Mouse (Mus musculus) macrophage (primary cell): Measurements from ENCODE around the gene Pecam1. TPM values are rescaled to one million over a fixed set of nuclear protein-coding genes. Genes with fewer than 3 reads are reported as not detected.
"Not testable (repeated sequence)": the region's sequence is repeated elsewhere in the genome, so short reads cannot be mapped to it uniquely, and the experiment has no call there.

Experiments
- H3K27ac ChIP-seq: fragments of 350-480 bp; formaldehyde crosslinking; 2 replicates; pipeline ENCODE4 v1.9.0; 2021
- H3K36me3 ChIP-seq: fragments of 350-480 bp; formaldehyde crosslinking; 2 replicates; pipeline ENCODE4 v1.9.0; 2021; ENCODE audit errors: inconsistent target
- H3K4me3 ChIP-seq: fragments of 350-480 bp; formaldehyde crosslinking; 2 replicates; pipeline ENCODE4 v1.9.0; 2021; ENCODE audit errors: inconsistent target
- H3K79me2 ChIP-seq: fragments of 350-480 bp; formaldehyde crosslinking; 2 replicates; pipeline ENCODE4 v1.9.0; 2021; ENCODE audit errors: inconsistent target
- WGBS: methylation state at CpG from one replicate; pipeline ENCODE4 v1.1.7; 2026; ENCODE audit warnings: inconsistent platforms; ENCODE audit not compliant: missing documents; 5-methylcytosine and 5-hydroxymethylcytosine counted together
- polyA plus RNA-seq: library from polyadenylated mRNA; stranded (reverse); fragments of 250-400 nt; gene quantifications from 3 replicates; pipeline ENCODE4 v1.2.4, GENCODE M21; 2018; ENCODE audit warnings: inconsistent platforms

Pecam1 gene
- polyA plus RNA-seq, 1 experiment from 2014 or later = 1.5 TPM

DNA sequence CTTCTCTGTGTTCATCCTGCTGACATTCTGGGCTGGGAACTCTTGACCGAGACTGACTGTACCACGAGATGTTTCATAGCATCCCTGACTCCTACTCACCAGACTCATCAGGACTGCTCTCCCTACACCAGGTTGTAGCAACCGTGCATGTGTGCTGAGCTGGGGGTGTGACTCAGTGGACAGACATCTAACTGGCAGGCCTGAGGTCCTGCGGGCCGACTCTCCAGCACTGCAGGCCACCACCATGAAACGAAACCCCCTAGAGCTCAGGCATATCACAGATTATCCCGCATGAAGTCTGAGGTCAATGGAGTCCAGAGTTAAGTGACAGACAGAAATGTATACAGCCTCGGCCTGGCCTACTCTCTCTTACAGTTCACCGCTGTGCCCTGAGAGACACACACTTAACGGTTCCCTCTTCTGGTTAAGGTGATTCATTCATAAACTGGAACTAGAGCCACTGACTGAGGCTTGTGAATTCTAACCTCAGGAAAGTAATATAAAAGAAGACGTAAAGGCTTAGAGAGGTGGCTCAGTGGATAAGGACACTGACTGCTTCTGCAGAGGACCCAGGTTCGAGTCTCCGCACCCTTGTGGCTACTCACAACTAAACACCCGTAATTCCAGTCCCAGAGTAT, 83.8 kb downstream of the Pecam1 start:
- WGBS = 91% methylated on average over 14 of the region's 14 CpGs
- Histone ChIP-seq H3K4me3 (no peak overlapping the region), H3K27ac (no peak overlapping the region), H3K36me3 (no peaks in the 10 kb centered on the region), H3K79me2 (no peaks in the 10 kb centered on the region)

DNA sequence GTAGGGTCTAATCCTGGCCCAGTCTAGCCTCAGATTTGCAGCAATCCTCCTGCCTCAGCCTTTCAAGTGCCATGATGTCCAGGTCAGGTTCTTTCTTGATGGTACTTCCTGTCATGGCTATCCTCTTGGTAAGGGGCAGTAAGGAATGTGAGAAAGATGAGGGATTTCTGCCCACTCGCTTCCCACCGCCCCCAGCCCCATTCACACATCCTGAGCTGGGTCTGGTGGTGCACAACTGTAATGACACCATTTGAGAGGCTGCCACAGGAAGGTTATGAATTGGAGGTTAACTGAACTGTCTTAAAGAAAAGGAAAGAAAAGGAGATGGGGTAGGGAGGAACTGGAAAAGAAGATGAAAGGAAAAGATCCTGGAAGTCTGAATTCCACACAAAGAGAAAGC, 84.6 kb downstream of the Pecam1 start:
- Histone ChIP-seq H3K36me3 (no peaks in the 10 kb centered on the region), H3K4me3 (no peak overlapping the region), H3K27ac (no peak overlapping the region), H3K79me2 (no peaks in the 10 kb centered on the region)
- WGBS = 95% methylated on average over 2 of the region's 2 CpGs

DNA sequence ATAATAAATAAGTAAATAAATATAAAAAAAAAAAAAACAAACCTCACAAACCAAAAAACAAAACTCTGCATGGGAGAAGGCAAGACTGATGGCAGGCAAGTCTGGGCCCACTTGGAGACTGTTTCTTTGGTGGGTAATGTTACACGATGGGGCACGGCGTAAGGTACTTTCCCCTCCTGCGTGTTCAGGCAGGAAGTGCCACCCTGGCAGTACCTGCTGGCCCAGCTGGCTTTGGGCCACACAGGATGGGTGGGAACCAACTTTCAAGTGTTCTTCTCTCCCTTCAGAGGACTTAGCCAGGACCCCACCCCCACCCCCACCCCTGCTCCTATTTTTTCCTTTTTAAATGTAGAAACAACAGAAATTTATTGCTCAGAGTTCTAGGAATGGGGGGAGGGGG, 85.1 kb downstream of the Pecam1 start:
- Histone ChIP-seq H3K4me3 (no peak overlapping the region), H3K36me3 (no peaks in the 10 kb centered on the region), H3K79me2 (no peaks in the 10 kb centered on the region), H3K27ac (no peak overlapping the region)
- WGBS = 47% methylated on average over 4 of the region's 4 CpGs

DNA sequence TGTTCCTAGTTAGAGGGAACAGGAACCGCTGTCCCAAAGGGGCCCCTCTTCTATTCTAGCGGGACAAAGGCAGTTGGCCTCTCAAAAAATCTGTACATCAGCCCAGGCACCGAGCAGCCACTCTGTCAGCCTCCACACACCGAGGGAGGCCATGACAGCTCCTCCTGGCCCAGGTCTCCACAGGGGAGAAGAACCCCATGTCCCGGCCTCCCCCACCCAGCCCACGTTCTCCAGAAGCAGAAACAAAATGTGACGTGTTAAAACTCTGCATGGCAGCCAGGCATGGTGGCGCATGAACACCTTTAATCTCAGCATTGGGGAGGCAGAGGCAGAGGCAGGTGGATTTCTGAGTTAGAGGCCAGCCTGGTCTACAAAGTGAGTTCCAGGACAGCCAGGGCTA, 85.7 kb downstream of the Pecam1 start:
- WGBS = 95% methylated on average over 8 of the region's 8 CpGs
- Histone ChIP-seq H3K27ac (no peak overlapping the region), H3K4me3 (no peak overlapping the region), H3K79me2 (no peaks in the 10 kb centered on the region), H3K36me3 (no peaks in the 10 kb centered on the region)

DNA sequence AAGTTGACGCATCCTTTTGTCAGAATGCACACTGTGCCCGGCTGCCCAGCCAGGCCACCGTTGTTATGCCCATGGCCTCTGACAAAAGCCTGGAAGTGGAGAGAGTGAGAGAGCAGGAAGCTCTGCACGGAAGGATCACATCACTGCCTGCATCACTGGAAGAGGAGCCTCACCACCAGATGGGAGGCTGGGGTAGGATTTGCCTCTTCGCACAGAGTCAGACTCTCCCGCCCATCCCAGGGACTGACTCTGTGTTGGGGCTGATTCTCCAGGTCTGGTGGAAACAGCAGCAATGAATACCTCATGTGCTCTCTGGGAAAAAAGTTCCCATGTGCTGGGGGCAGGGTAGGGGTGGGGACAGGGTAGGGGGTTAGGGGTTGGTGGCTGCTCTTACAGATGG, 86.6 kb downstream of the Pecam1 start:
- Histone ChIP-seq H3K4me3 (no peak overlapping the region), H3K36me3 (no peaks in the 10 kb centered on the region), H3K27ac (no peak overlapping the region), H3K79me2 (no peaks in the 10 kb centered on the region)
- WGBS = 79% methylated on average over 6 of the region's 6 CpGs

DNA sequence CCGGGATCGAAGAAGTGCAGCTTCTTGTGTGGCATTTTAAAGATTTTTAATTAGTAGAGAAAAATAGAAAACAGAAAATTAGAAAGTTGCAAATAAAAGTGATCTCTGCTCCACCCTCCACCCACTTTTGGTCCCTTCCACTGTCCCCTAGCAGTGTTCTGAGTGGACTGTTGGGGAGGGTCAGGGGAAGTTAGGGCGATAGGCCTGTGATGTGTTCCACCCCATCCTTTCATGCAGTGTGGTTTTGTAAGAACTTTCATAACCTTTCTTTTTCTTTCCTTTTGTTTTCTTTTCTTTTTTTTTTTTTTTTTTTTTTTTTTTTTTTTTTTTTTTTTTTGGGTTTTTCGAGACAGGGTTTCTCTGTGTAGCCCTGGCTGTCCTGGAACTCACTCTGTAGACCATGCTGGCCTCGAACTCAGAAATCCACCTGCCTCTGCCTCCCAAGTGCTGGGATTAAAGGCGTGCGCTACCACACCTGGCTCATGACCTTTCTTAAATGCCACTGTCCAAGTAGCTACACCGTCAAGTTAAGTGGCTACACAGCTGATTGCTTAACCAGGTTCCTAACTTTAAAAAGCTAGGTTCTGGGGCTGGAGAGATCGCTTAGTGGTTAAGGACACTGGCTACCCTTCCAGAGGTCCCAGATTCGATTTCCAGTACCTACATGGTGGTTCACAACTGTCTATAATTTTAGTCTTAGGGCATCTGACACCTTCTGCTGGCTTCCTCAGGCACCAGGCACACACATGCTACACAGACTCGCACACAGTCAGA, 87.6 kb downstream of the Pecam1 start:
- no peaks in the 10 kb centered on the region for H3K79me2 ChIP-seq
- WGBS = 73% methylated on average over 9 of the region's 11 CpGs
- no peaks in the 10 kb centered on the region for H3K36me3 ChIP-seq
- H3K4me3 ChIP-seq = no peak overlapping the region
- no peak overlapping the region for H3K27ac ChIP-seq

DNA sequence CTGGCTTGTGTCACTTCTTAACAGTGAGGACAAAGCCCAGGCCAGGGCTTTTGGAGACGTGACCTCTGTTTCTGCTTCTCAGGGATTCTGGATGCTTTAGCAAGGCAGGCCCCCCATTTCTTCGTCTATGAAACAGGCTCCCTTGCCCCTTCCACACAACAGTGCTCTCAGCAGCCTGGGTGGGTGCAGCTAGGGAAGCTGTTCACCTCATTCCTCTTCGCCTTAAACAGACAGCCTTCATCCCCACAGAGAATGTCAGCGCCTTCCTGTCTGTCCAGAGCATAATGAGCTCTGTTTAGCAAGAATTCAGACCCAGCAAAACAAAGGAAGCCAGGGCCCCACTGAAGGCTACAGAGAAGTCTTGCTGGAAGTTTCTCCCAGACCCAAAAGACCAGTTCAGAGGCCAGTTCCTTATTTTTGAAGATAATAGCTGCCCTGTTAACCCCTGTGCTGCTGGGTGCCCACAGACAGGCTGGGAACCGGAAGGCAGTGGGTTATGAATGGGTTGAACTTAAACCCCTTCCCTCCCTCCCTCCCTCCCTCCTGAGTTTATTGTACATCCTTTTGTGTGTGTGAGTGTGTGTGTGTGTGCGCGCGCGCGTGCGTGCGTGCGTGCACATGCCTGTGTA, 89.9 kb downstream of the Pecam1 start:
- no peaks in the 10 kb centered on the region for H3K36me3 ChIP-seq
- H3K27ac ChIP-seq = peak overlapping the region; percentile 69
- WGBS = 10% methylated on average over 5 of the region's 13 CpGs

DNA sequence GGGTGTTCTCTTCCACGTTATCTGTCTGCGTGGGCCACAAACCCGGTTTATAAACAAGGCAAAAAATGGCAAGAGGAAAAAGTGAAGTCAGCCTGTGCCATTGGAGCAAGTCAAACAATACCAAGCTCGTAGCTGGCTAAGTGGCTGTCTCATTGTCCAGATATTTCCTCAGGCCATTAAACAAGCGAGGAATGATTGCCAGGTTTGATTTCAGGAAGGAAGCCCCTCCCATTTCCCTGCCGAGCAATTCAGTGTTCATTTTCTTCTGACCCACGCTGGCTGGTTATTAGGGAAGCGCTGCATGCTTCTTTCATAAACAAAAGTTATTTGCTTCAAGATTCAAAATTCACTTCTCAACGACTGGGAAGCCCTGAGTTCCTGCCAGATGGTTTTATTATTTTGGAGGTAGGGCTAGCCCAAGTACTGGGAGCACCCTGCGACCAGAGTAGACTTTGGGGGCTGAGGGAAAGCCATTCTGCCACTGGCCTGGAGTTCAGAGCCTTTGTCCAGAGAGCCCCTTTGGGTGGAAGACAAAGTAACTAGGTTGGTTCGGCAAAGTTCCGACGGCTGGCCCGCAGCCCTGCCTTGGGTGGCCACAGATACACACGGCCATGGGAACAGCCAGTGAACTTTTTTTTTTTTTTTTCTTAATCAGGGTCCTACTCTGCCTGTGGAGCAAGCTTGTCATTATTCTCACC, 90.7 kb downstream of the Pecam1 start:
- 40% methylated on average over 15 of the region's 15 CpGs for WGBS
- Histone ChIP-seq H3K27ac (peak overlapping the region; percentile 69), H3K4me3 (no peak overlapping the region), H3K79me2 (no peaks in the 10 kb centered on the region), H3K36me3 (no peaks in the 10 kb centered on the region)

More for the DNA sequence above, 89.9 kb downstream of the Pecam1 start:
- Histone ChIP-seq H3K79me2 (no peaks in the 10 kb centered on the region), H3K4me3 (no peak overlapping the region)

DNA sequence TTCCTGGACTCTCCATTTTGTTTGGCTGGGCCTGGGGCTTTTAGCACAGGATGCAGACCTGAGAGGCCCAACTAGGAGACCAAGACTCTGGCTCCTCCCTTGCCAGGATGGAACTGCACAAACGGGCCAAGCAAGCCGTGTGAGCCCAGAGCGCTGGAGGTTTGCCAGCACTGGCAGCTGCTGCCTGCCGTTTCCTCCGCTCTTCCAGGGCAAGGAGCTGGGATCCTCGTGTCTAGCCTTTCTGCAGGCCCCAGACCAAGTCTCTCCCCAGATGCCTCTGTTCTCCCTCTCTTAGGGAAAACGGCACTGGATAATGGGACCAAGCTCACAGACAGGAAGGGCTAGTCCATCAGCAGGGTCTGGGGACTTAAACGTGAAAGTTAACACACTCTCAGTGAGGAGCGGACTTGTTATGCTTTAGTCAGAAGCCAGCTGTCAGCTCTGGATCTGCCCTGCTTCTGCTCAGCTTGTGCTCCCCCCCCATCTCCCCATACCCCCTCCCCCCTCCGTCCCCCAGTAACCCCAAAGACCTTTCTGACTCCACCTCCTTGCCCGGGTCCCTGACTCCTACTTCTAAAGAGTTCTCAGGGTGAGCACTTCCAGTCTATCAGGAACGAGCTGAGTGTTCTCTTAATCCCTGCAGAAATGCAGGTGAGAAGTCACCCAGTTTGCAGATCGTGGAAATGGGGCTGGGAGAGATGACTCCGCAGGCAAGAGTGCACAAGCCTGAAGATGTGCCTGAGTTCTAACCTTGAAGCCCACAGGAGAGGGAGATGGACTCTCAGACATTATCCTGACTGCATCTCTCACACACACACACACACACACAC, 92.2 kb downstream of the Pecam1 start:
- 53% methylated on average over 13 of the region's 14 CpGs for WGBS
- Histone ChIP-seq H3K27ac (no peak overlapping the region), H3K4me3 (no peak overlapping the region), H3K79me2 (no peaks in the 10 kb centered on the region), H3K36me3 (no peaks in the 10 kb centered on the region)

DNA sequence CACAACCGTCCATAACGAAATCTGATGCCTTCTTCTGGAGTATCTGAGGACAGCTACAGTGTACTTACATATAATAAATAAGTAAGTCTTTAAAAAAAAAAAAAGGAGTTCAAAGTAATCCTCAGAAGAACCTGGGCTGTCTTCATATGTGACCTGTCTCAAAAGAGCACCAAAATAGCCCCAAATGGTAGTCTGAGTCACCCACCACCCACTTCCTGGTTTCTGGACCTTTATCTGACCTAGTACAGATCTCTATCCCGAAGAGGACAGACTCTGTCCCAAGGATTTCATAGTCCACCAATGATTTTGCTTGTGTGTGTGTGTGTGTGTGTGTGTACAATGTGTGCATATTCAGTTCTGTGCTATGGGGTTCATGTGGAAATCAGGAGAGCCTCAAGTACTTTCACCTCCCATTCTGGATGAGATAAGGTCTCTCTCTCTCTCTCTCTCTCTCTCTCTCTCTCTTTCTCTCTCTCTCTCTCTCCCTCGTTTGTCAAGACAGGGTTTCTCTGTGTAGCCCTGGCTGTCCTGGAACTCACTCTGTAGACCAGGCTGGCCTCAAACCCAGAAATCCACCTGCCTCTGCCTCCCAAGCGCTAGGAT, 93.4 kb downstream of the Pecam1 start:
- 41% methylated on average over 3 of the region's 5 CpGs for WGBS
- not testable (repeated sequence) for H3K27ac ChIP-seq, H3K4me3 ChIP-seq, H3K79me2 ChIP-seq, H3K36me3 ChIP-seq

DNA sequence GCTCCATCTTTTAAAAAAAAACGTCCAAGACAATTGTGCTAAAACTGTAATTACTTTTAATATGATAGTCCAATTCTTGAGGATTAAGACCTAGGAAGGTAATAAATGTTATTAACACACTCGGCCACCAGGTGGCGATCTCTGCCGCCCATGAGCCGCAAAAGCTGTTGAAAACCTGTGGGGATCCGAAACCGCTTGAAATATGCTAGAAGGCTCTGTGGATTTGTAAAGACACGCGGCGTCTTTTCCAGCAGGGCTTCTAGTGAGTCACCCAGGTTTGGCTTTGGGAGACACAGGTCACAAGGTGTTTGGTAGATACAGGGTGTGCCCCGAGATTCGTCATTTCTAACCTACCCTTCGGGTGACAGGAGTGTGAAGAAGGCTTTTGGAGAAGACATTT, 102.1 kb downstream of the Pecam1 start:
- H3K36me3 ChIP-seq = no peaks in the 10 kb centered on the region
- WGBS = 12% methylated on average over 13 of the region's 13 CpGs
- H3K4me3 ChIP-seq = no peak overlapping the region
- no peak overlapping the region for H3K27ac ChIP-seq
- no peaks in the 10 kb centered on the region for H3K79me2 ChIP-seq

DNA sequence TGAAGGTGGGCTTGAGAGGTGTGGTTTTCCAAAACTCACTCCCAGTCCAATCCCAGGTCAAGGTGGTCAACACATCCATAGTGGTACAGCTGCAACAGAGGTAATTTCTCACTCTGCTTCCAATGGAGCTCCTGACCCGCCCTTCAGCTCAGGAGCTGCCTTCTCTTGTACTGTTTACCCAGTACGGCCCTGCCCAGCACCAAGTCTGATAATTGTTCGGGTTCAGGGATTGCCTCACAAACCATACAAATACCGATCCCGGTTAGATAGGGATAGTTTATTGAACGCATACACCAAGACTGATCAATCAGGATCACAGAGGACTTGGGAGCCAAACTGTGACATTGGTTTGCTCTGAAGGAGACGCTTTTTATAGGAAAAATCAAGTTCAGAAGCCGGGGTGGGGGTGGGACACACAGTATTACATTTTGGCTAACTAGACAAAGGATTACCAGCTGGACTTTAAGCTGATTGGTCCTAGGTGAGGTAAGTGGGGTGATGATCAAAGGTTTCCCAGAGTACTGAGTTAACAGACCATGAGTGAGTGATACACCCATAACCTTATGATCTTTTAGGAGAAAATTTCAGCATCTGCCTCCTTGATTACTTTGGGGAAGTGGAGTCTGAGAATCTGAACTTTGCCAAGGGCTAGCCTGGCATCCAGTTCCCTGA, 107.3 kb downstream of the Pecam1 start:
- WGBS = 93% methylated on average over 8 of the region's 8 CpGs
- Histone ChIP-seq H3K27ac (no peak overlapping the region), H3K36me3 (no peaks in the 10 kb centered on the region), H3K79me2 (no peaks in the 10 kb centered on the region), H3K4me3 (no peak overlapping the region)

DNA sequence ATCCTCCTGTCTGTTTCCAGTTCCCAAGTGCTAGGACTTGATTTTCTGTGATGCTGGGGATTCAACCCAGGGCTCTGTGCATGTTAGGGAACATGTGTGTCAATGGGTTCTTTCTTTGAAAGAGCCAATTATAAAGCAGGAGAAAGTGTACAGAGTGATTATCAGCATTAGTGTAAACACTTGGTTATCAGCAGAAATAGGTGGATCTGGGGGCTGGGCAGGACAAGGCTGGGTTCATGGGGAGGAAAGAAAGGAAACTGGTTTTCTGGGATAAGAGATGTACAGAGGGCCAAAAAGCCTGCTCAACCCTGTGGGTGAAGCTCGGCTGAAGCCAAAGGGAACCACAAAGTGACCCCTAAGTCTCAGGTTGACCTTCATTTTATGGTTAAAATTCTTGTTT, 108.8 kb downstream of the Pecam1 start:
- 91% methylated on average over 1 of the region's 1 CpGs for WGBS
- no peak overlapping the region for H3K4me3 ChIP-seq
- no peaks in the 10 kb centered on the region for H3K79me2 ChIP-seq
- H3K27ac ChIP-seq = no peak overlapping the region
- no peaks in the 10 kb centered on the region for H3K36me3 ChIP-seq
